Mouse (Mus musculus) myocyte (in vitro differentiated cells): ENCODE data around the gene H2-Ob. TPM values are rescaled to one million over a fixed set of nuclear protein-coding genes. Genes with fewer than 3 reads are reported as not detected.

ENCODE experiments used
- H3K27me3 ChIP-seq: one replicate; pipeline ENCODE4 v1.6.1; 2011; ENCODE audit not compliant: control insufficient read depth, insufficient read depth, insufficient read length
- H3K36me3 ChIP-seq: one replicate; pipeline ENCODE4 v1.6.1; 2011; ENCODE audit not compliant: control insufficient read depth, insufficient read depth
- H3K4me2 ChIP-seq: one replicate; pipeline ENCODE4 v1.6.1; 2011; ENCODE audit warnings: low read depth, control low read depth
- H3K4me3 ChIP-seq: one replicate; pipeline ENCODE4 v1.5.1; 2011; ENCODE audit warnings: mild to moderate bottlenecking, control low read depth, moderate library complexity
- H3K79me2 ChIP-seq: one replicate; pipeline ENCODE4 v1.6.1; 2011; ENCODE audit not compliant: control insufficient read depth, insufficient read depth
- H3ac ChIP-seq: one replicate; pipeline ENCODE4 v1.6.1; 2011; ENCODE audit not compliant: control insufficient read depth, insufficient read length
- CEBPB ChIP-seq: IDR thresholded peaks from 2 replicates; pipeline ENCODE4 v1.6.1; 2011; ENCODE audit warnings: mild to moderate bottlenecking, moderate library complexity; ENCODE audit not compliant: poor library complexity, insufficient read depth, severe bottlenecking
- E2F4 ChIP-seq: IDR thresholded peaks from one replicate; pipeline ENCODE4 v1.6.1; 2011; ENCODE audit warnings: mild to moderate bottlenecking, control low read depth, moderate library complexity; ENCODE audit not compliant: insufficient read depth
- MAX ChIP-seq: IDR thresholded peaks from one replicate; pipeline ENCODE4 v1.6.1; 2011; ENCODE audit warnings: low read depth, mild to moderate bottlenecking, control low read depth
- MYOD1 ChIP-seq, 3 experiments: IDR thresholded peaks; one replicate each; pipeline ENCODE4 v1.6.1; 2011; ENCODE audit warnings: control low read depth in 2 of 3, low read depth in 2 of 3, mild to moderate bottlenecking in 2 of 3, moderate library complexity in 1 of 3; ENCODE audit not compliant: insufficient read length in 2 of 3, control insufficient read depth in 1 of 3
- MYOG ChIP-seq, 3 experiments: IDR thresholded peaks; one replicate each; pipeline ENCODE4 v1.6.1; 2011; ENCODE audit warnings: control low read depth in 2 of 3, low read depth in 2 of 3, mild to moderate bottlenecking in 2 of 3; ENCODE audit not compliant: insufficient read length in 2 of 3, control insufficient read depth in 1 of 3, insufficient read depth in 1 of 3
- POLR2A ChIP-seq: IDR thresholded peaks from one replicate; pipeline ENCODE4 v1.6.1; 2011; ENCODE audit warnings: low read depth, mild to moderate bottlenecking, control low read depth, moderate library complexity; ENCODE audit not compliant: insufficient read length
- POLR2AphosphoS2 ChIP-seq: IDR thresholded peaks from one replicate; pipeline ENCODE4 v1.6.1; 2011; ENCODE audit warnings: low read depth, control low read depth; ENCODE audit not compliant: insufficient read length
- REST ChIP-seq: IDR thresholded peaks from one replicate; pipeline ENCODE4 v1.6.1; 2011; ENCODE audit warnings: mild to moderate bottlenecking, control low read depth, moderate library complexity; ENCODE audit not compliant: insufficient read depth, insufficient read length
- SRF ChIP-seq: IDR thresholded peaks from one replicate; pipeline ENCODE4 v1.6.1; 2011; ENCODE audit warnings: low read depth; ENCODE audit not compliant: control insufficient read depth, insufficient read length
- TCF12 ChIP-seq: IDR thresholded peaks from one replicate; pipeline ENCODE4 v1.6.1; 2011; ENCODE audit warnings: mild to moderate bottlenecking, control low read depth; ENCODE audit not compliant: poor library complexity, insufficient read depth, severe bottlenecking
- TCF3 ChIP-seq: IDR thresholded peaks from one replicate; pipeline ENCODE4 v1.6.1; 2011; ENCODE audit warnings: low read depth, control low read depth; ENCODE audit not compliant: insufficient read length
- USF1 ChIP-seq: IDR thresholded peaks from one replicate; pipeline ENCODE4 v1.6.1; 2011; ENCODE audit warnings: low read depth, mild to moderate bottlenecking, control low read depth, moderate library complexity
- polyA plus RNA-seq: library from polyadenylated mRNA; unstranded; fragments of >200 nt; fragmentation: generic; extraction: Trizol; gene quantifications from one replicate; pipeline ENCODE4 v1.2.1, GENCODE M21; 2012; ENCODE audit warnings: missing spikeins

The H2-Ob gene
- not detected for polyA plus RNA-seq

DNA sequence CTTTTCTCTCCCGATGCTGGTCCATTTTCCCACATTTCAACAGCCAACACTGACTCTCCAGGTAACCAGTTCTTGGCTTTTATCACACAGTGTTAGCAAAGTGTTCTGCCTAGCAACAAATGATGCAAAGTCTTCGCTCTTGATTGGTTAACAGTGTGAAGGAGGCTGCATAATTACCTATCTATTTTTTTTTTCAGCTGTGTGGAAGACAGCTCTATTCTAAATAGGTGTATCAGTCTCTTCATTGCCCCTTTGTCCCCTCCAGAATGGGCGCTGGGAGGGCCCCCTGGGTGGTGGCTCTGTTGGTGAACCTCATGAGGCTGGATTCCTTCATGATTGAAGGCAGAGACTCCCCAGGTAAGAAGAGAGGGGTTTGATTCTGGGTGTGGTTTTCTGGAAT lies at the start of gene H2-Ob:
Gene H2-Ob, plus strand, starts transcription at position 198 of the 400 bp plus-strand sequence.
- Histone ChIP-seq H3K4me2 (no peak within 1 kb of the TSS), H3K4me3 (no peak within 1 kb of the TSS)

GRCm38 (mm10) chr17:34188986-34189385 lies 49.7 kb upstream of the H2-Ob start:
- Histone ChIP-seq H3K27me3 (peaks cover 75% of the 10 kb centered on the region), H3K36me3 (no peaks in the 10 kb centered on the region), H3K79me2 (no peaks in the 10 kb centered on the region), H3K4me3 (no peak overlapping the region), H3ac (no peak overlapping the region), H3K4me2 (no peak overlapping the region)
- TF ChIP-seq CEBPB (no peak), POLR2AphosphoS2 (no peak), REST (no peak), MAX (no peak), SRF (no peak), TCF12 (no peak), USF1 (no peak), MYOD1 (IDR thresholded peaks at IDR 0.05; ENCODE audit: control insufficient read depth in 1 of 3, insufficient read length in 2 of 3, low read depth in 2 of 3) (no peak), TCF3 (no peak), MYOG (IDR thresholded peaks at IDR 0.05; ENCODE audit: control insufficient read depth in 1 of 3, insufficient read depth in 1 of 3, insufficient read length in 2 of 3, low read depth in 2 of 3) (no peak), POLR2A (no peak)

More for the DNA sequence above, at the start of gene H2-Ob:
- no peak within 1 kb of the TSS for H3ac ChIP-seq
- peaks cover 5% of the 10 kb centered on the region for H3K27me3 ChIP-seq
- no peaks in the 10 kb centered on the region for H3K79me2 ChIP-seq
- TF ChIP-seq TCF12 (no peak), REST (no peak), POLR2AphosphoS2 (no peak), POLR2A (no peak), MAX (no peak), MYOG (IDR thresholded peaks at IDR 0.05; ENCODE audit: control insufficient read depth in 1 of 3, insufficient read depth in 1 of 3, insufficient read length in 2 of 3, low read depth in 2 of 3) (no peak)
- H3K36me3 ChIP-seq = no peaks in the 10 kb centered on the region

GRCm38 (mm10) chr17:34192852-34193251 lies 45.9 kb upstream of the H2-Ob start:
- TF ChIP-seq REST (no peak), MAX (no peak)
- Histone ChIP-seq H3K36me3 (no peaks in the 10 kb centered on the region), H3K27me3 (peaks cover 82% of the 10 kb centered on the region), H3K4me2 (no peak overlapping the region), H3K79me2 (no peaks in the 10 kb centered on the region), H3ac (no peak overlapping the region), H3K4me3 (no peak overlapping the region)

DNA sequence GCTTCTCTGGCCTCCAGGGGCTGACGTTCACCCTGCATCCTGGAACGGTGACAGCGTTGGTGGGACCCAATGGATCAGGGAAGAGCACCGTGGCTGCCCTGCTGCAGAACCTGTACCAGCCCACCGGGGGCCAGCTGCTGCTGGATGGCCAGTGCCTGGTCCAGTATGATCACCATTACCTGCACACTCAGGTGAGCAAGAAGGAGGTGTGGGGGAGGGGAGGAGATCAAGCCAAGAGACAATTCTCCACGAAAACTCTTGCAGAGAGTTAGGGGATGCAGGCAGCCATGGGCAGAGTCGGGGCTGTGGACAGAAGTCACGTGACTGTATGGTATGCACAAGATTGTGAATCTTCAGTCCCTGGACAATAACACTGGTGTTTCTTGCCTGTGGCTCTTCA lies 45.2 kb upstream of the H2-Ob start:
- Histone ChIP-seq H3K36me3 (no peaks in the 10 kb centered on the region), H3ac (no peak overlapping the region), H3K27me3 (peaks cover 82% of the 10 kb centered on the region), H3K4me2 (no peak overlapping the region), H3K79me2 (no peaks in the 10 kb centered on the region), H3K4me3 (no peak overlapping the region)
- no peak for TF ChIP-seq CEBPB
- no peak for TF ChIP-seq MYOG (IDR thresholded peaks at IDR 0.05; ENCODE audit: control insufficient read depth in 1 of 3, insufficient read depth in 1 of 3, insufficient read length in 2 of 3, low read depth in 2 of 3)
- TF ChIP-seq E2F4 = no peak
- TF ChIP-seq MYOD1 (IDR thresholded peaks at IDR 0.05; ENCODE audit: control insufficient read depth in 1 of 3, insufficient read length in 2 of 3, low read depth in 2 of 3) = no peak
- no peak for TF ChIP-seq MAX

GRCm38 (mm10) chr17:34194723-34195122 lies 44.0 kb upstream of the H2-Ob start:
- TF ChIP-seq POLR2A (no peak), POLR2AphosphoS2 (no peak), CEBPB (no peak), MAX (no peak), MYOD1 (IDR thresholded peaks at IDR 0.05; ENCODE audit: control insufficient read depth in 1 of 3, insufficient read length in 2 of 3, low read depth in 2 of 3) (no peak)
- H3ac ChIP-seq = no peak overlapping the region
- no peak overlapping the region for H3K4me2 ChIP-seq
- no peak overlapping the region for H3K4me3 ChIP-seq
- no peaks in the 10 kb centered on the region for H3K36me3 ChIP-seq
- H3K27me3 ChIP-seq = peaks cover 82% of the 10 kb centered on the region
- H3K79me2 ChIP-seq = no peaks in the 10 kb centered on the region

DNA sequence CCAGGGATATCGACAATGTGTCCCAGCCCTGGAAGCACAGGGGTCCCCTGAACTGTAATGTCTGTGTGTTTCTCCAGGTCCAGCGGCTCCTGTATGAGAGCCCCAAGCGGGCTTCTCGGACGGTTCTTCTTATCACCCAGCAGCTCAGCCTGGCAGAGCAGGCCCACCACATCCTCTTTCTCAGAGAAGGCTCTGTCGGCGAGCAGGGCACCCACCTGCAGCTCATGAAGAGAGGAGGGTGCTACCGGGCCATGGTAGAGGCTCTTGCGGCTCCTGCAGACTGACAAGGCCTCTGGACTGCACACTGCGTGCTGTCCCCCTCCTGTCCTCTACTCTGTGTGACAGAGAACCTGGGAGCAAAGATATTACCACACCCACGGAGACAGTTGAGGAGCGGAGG lies 42.2 kb upstream of the H2-Ob start:
- no peak overlapping the region for H3K4me3 ChIP-seq
- no peaks in the 10 kb centered on the region for H3K36me3 ChIP-seq
- no peak overlapping the region for H3ac ChIP-seq
- TF ChIP-seq USF1 (no peak), MAX (no peak), TCF3 (no peak), TCF12 (no peak), SRF (no peak), POLR2A (no peak), REST (no peak), CEBPB (no peak), MYOG (IDR thresholded peaks at IDR 0.05; ENCODE audit: control insufficient read depth in 1 of 3, insufficient read depth in 1 of 3, insufficient read length in 2 of 3, low read depth in 2 of 3) (no peak), E2F4 (no peak), POLR2AphosphoS2 (no peak), MYOD1 (IDR thresholded peaks at IDR 0.05; ENCODE audit: control insufficient read depth in 1 of 3, insufficient read length in 2 of 3, low read depth in 2 of 3) (no peak)
- no peak overlapping the region for H3K4me2 ChIP-seq
- H3K79me2 ChIP-seq = no peaks in the 10 kb centered on the region
- peaks cover 71% of the 10 kb centered on the region for H3K27me3 ChIP-seq
